Mouse (Mus musculus): ENCODE data around the gene Dact1. TPM values are rescaled to one million over a fixed set of nuclear protein-coding genes. Genes with fewer than 3 reads are reported as not detected.

The Dact1 gene
- polyA plus RNA-seq, 2 experiments, result 0.32 to 0.58 TPM

GRCm38 (mm10) chr12:71318239-71318638 lies 8.6 kb downstream of the Dact1 start:
- WGBS (ENCODE audit: insufficient replicate concordance), result 91% methylated on average over 40 of the region's 40 CpGs
- no peaks in the 10 kb centered on the region for H3K27me3 ChIP-seq (ENCODE audit: control insufficient read depth, insufficient read depth, low read length)
- no peaks in the 10 kb centered on the region for H3K9me3 ChIP-seq (ENCODE audit: control insufficient read depth, low read length)
- H3K4me1 ChIP-seq (replicated peaks; ENCODE audit: control insufficient read depth in 2 of 2, insufficient read depth in 2 of 2, low read length in 1 of 2), result no peaks in the 10 kb centered on the region
- no peak overlapping the region for H3K4me3 ChIP-seq (ENCODE audit: insufficient read depth in 1 of 2, low read depth in 2 of 2, low read length in 2 of 2)
- no peaks in the 10 kb centered on the region for H3K36me3 ChIP-seq (replicated peaks; ENCODE audit: control insufficient read depth, insufficient read depth, low read depth)
- DNase-seq (ENCODE audit: low read depth in 3 of 3, low spot score in 3 of 3), result no peak
- H3K4me2 ChIP-seq (ENCODE audit: low read depth), result no peak overlapping the region
- TF ChIP-seq CTCF (IDR thresholded peaks at IDR 0.05; ENCODE audit: low read depth) (no peak), EP300 (IDR thresholded peaks at IDR 0.05; ENCODE audit: low read depth) (no peak)
- no peak overlapping the region for H3K27ac ChIP-seq
- no peak overlapping the region for H3K9ac ChIP-seq (replicated peaks)
- no peak for ATAC-seq (ENCODE audit: insufficient read depth)

- Histone ChIP-seq H3K4me1 (replicated peaks; ENCODE audit: control insufficient read depth in 2 of 2, insufficient read depth in 2 of 2, low read length in 1 of 2) (no peaks in the 10 kb centered on the region), H3K9ac (replicated peaks) (no peak overlapping the region), H3K4me3 (ENCODE audit: insufficient read depth in 1 of 2, low read depth in 2 of 2, low read length in 2 of 2) (no peak overlapping the region), H3K27ac (no peak overlapping the region), H3K27me3 (ENCODE audit: control insufficient read depth, insufficient read depth, low read length) (no peaks in the 10 kb centered on the region), H3K4me2 (ENCODE audit: low read depth) (no peak overlapping the region), H3K9me3 (ENCODE audit: control insufficient read depth, low read length) (no peaks in the 10 kb centered on the region), H3K36me3 (replicated peaks; ENCODE audit: control insufficient read depth, insufficient read depth, low read depth) (no peaks in the 10 kb centered on the region)
- DNase-seq (ENCODE audit: low read depth in 3 of 3, low spot score in 3 of 3), result no peak
- ATAC-seq (ENCODE audit: insufficient read depth), result no peak
- TF ChIP-seq CTCF (IDR thresholded peaks at IDR 0.05; ENCODE audit: low read depth) (no peak), EP300 (IDR thresholded peaks at IDR 0.05; ENCODE audit: low read depth) (no peak)
- 74% methylated on average over 4 of the region's 4 CpGs for WGBS (ENCODE audit: insufficient replicate concordance)
These were observed 9.9 kb downstream of the Dact1 start for GRCm38 (mm10) chr12:71319536-71319935.

GRCm38 (mm10) chr12:71332646-71333045 lies 23.0 kb downstream of the Dact1 start:
- no peaks in the 10 kb centered on the region for H3K36me3 ChIP-seq (replicated peaks; ENCODE audit: control insufficient read depth, insufficient read depth, low read depth)
- H3K9ac ChIP-seq (replicated peaks), result no peak overlapping the region
- no peaks in the 10 kb centered on the region; a peak in 1 of 4 replicates for H3K4me1 ChIP-seq (replicated peaks; ENCODE audit: control insufficient read depth in 2 of 2, insufficient read depth in 2 of 2, low read length in 1 of 2)
- no peaks in the 10 kb centered on the region for H3K9me3 ChIP-seq (ENCODE audit: control insufficient read depth, low read length)
- DNase-seq (ENCODE audit: low read depth in 3 of 3, low spot score in 3 of 3), result no peak
- no peak overlapping the region for H3K4me3 ChIP-seq (ENCODE audit: insufficient read depth in 1 of 2, low read depth in 2 of 2, low read length in 2 of 2)
- no peak overlapping the region for H3K4me2 ChIP-seq (ENCODE audit: low read depth)
- no peak for ATAC-seq (ENCODE audit: insufficient read depth)
- H3K27ac ChIP-seq, result no peak overlapping the region
- 62% methylated on average over 3 of the region's 3 CpGs for WGBS (ENCODE audit: insufficient replicate concordance)
- H3K27me3 ChIP-seq (ENCODE audit: control insufficient read depth, insufficient read depth, low read length), result no peaks in the 10 kb centered on the region
- TF ChIP-seq EP300 (IDR thresholded peaks at IDR 0.05; ENCODE audit: low read depth), result no peak
- TF ChIP-seq CTCF (IDR thresholded peaks at IDR 0.05; ENCODE audit: low read depth), result no peak

GRCm38 (mm10) chr12:71333561-71333960 lies 23.9 kb downstream of the Dact1 start:
- H3K9ac ChIP-seq (replicated peaks), result no peak overlapping the region
- no peak overlapping the region for H3K4me2 ChIP-seq (ENCODE audit: low read depth)
- no peaks in the 10 kb centered on the region for H3K9me3 ChIP-seq (ENCODE audit: control insufficient read depth, low read length)
- H3K36me3 ChIP-seq (replicated peaks; ENCODE audit: control insufficient read depth, insufficient read depth, low read depth), result no peaks in the 10 kb centered on the region
- DNase-seq (ENCODE audit: low read depth in 3 of 3, low spot score in 3 of 3), result no peak
- TF ChIP-seq CTCF (IDR thresholded peaks at IDR 0.05; ENCODE audit: low read depth) (no peak), EP300 (IDR thresholded peaks at IDR 0.05; ENCODE audit: low read depth) (no peak)
- WGBS (ENCODE audit: insufficient replicate concordance), result 53% methylated on average over 5 of the region's 5 CpGs
- H3K4me1 ChIP-seq (replicated peaks; ENCODE audit: control insufficient read depth in 2 of 2, insufficient read depth in 2 of 2, low read length in 1 of 2), result no peaks in the 10 kb centered on the region; a peak in 1 of 4 replicates
- no peak overlapping the region for H3K27ac ChIP-seq
- ATAC-seq (ENCODE audit: insufficient read depth), result no peak
- no peak overlapping the region for H3K4me3 ChIP-seq (ENCODE audit: insufficient read depth in 1 of 2, low read depth in 2 of 2, low read length in 2 of 2)
- no peaks in the 10 kb centered on the region for H3K27me3 ChIP-seq (ENCODE audit: control insufficient read depth, insufficient read depth, low read length)

GRCm38 (mm10) chr12:71337025-71337582 lies 27.4 kb downstream of the Dact1 start:
- TF ChIP-seq CTCF (IDR thresholded peaks at IDR 0.05; ENCODE audit: low read depth) (no peak), EP300 (IDR thresholded peaks at IDR 0.05; ENCODE audit: low read depth) (no peak)
- WGBS (ENCODE audit: insufficient replicate concordance), result 55% methylated on average over 11 of the region's 11 CpGs
- Histone ChIP-seq H3K9me3 (ENCODE audit: control insufficient read depth, low read length) (no peaks in the 10 kb centered on the region), H3K4me1 (replicated peaks; ENCODE audit: control insufficient read depth in 2 of 2, insufficient read depth in 2 of 2, low read length in 1 of 2) (peaks cover 0 to 3% of the 10 kb centered on the region in 2 experiments; a peak in 1 of 4 replicates), H3K27me3 (ENCODE audit: control insufficient read depth, insufficient read depth, low read length) (no peaks in the 10 kb centered on the region), H3K4me2 (ENCODE audit: low read depth) (no peak overlapping the region), H3K4me3 (ENCODE audit: insufficient read depth in 1 of 2, low read depth in 2 of 2, low read length in 2 of 2) (no peak overlapping the region), H3K9ac (replicated peaks) (no peak overlapping the region), H3K27ac (no peak overlapping the region), H3K36me3 (replicated peaks; ENCODE audit: control insufficient read depth, insufficient read depth, low read depth) (no peaks in the 10 kb centered on the region)
- ATAC-seq (ENCODE audit: insufficient read depth) (no peak), DNase-seq (ENCODE audit: low read depth in 3 of 3, low spot score in 3 of 3) (no peak)

Data from liver, embryonic 14.5 days (tissue).